Mouse (Mus musculus) spleen, adult 2 months (tissue): ENCODE results near the gene Chst8. TPM values are rescaled to one million over a fixed set of nuclear protein-coding genes. Genes with fewer than 3 reads are reported as not detected.

Experiments
- DNase-seq, 2 experiments: peaks; one replicate each; pipeline versions ENCODE4 v3.0.0 to v3.0.0-alpha.2; 2012 to 2021; ENCODE audit warnings: low spot score in 2 of 2, low read depth in 1 of 2
- H3K27ac ChIP-seq: fragments of 200-500 bp; 2 replicates; pipeline ENCODE4 v1.5.1; 2012; ENCODE audit warnings: low read length, inconsistent platforms; ENCODE audit not compliant: insufficient read depth
- H3K27me3 ChIP-seq: fragments of 200-500 bp; 2 replicates; pipeline ENCODE4 v1.6.1; 2012; ENCODE audit warnings: mild to moderate bottlenecking, moderate library complexity, low read length, inconsistent platforms; ENCODE audit not compliant: control insufficient read depth, insufficient read depth
- H3K36me3 ChIP-seq: fragments of 200-500 bp; 2 replicates; pipeline ENCODE4 v1.6.1; 2012; ENCODE audit warnings: mild to moderate bottlenecking, low read length, inconsistent platforms; ENCODE audit not compliant: control insufficient read depth, insufficient read depth
- H3K4me1 ChIP-seq: fragments of 200-500 bp; 2 replicates; pipeline ENCODE4 v1.6.1; 2011; ENCODE audit warnings: inconsistent platforms; ENCODE audit not compliant: control insufficient read depth, insufficient read depth, insufficient read length
- H3K4me3 ChIP-seq: fragments of 200-500 bp; 2 replicates; pipeline ENCODE4 v1.5.1; 2011; ENCODE audit warnings: mild to moderate bottlenecking, inconsistent platforms; ENCODE audit not compliant: insufficient read depth, insufficient read length; ENCODE audit errors: extremely low read depth
- CTCF ChIP-seq: fragments of 200-500 bp; IDR thresholded peaks from 2 replicates; pipeline ENCODE4 v1.5.1; 2011; ENCODE audit warnings: mild to moderate bottlenecking, inconsistent platforms; ENCODE audit not compliant: insufficient read depth, insufficient read length, insufficient replicate concordance; ENCODE audit errors: extremely low read depth
- POLR2A ChIP-seq: fragments of 200-500 bp; IDR thresholded peaks from 2 replicates; pipeline ENCODE4 v1.6.1; 2011; ENCODE audit warnings: low read depth, low read length, inconsistent platforms
- WGBS: fragments of 180-500 bp; shearing (Covaris S2); methylation state at CpG from one replicate; pipeline ENCODE4 v1.1.7; 2018; 5-methylcytosine and 5-hydroxymethylcytosine counted together
- polyA plus RNA-seq: library from polyadenylated mRNA; depleted of rRNA; stranded (reverse); fragments of >200 nt; gene quantifications from 2 replicates; pipeline ENCODE4 v1.2.3, GENCODE M21; 2012

Gene Chst8
- polyA plus RNA-seq, 1 experiment = 1.6 TPM

GRCm38 (mm10) chr7:34785052-34785451 is 27.5 kb downstream of the Chst8 start:
- H3K4me3 ChIP-seq = no peak overlapping the region
- no peak overlapping the region for H3K27ac ChIP-seq
- no peaks in the 10 kb centered on the region for H3K36me3 ChIP-seq
- no peak for TF ChIP-seq CTCF
- TF ChIP-seq POLR2A = no peak
- no peaks in the 10 kb centered on the region for H3K4me1 ChIP-seq
- no peak for DNase-seq
- WGBS = 50% methylated on average over 6 of the region's 6 CpGs
- no peaks in the 10 kb centered on the region for H3K27me3 ChIP-seq

GRCm38 (mm10) chr7:34784469-34784868 is 28.0 kb downstream of the Chst8 start:
- 57% methylated on average over 9 of the region's 9 CpGs for WGBS
- no peaks in the 10 kb centered on the region for H3K36me3 ChIP-seq
- TF ChIP-seq POLR2A = no peak
- TF ChIP-seq CTCF = no peak
- H3K27me3 ChIP-seq = no peaks in the 10 kb centered on the region
- no peaks in the 10 kb centered on the region for H3K4me1 ChIP-seq
- H3K4me3 ChIP-seq = no peak overlapping the region
- no peak overlapping the region for H3K27ac ChIP-seq
- DNase-seq = no peak

GRCm38 (mm10) chr7:34781988-34782387 is 30.5 kb downstream of the Chst8 start:
- H3K36me3 ChIP-seq = no peaks in the 10 kb centered on the region
- TF ChIP-seq POLR2A = no peak
- no peak for TF ChIP-seq CTCF
- DNase-seq = no peak
- no peaks in the 10 kb centered on the region for H3K27me3 ChIP-seq
- no peak overlapping the region for H3K4me3 ChIP-seq
- no peak overlapping the region for H3K27ac ChIP-seq
- no peaks in the 10 kb centered on the region for H3K4me1 ChIP-seq

GRCm38 (mm10) chr7:34781217-34781616 is 31.3 kb downstream of the Chst8 start:
- H3K27ac ChIP-seq = no peak overlapping the region
- no peaks in the 10 kb centered on the region for H3K4me1 ChIP-seq
- no peaks in the 10 kb centered on the region for H3K36me3 ChIP-seq
- TF ChIP-seq CTCF = no peak
- TF ChIP-seq POLR2A = no peak
- WGBS = 91% methylated on average over 2 of the region's 2 CpGs
- H3K4me3 ChIP-seq = no peak overlapping the region
- H3K27me3 ChIP-seq = no peaks in the 10 kb centered on the region
- no peak for DNase-seq

GRCm38 (mm10) chr7:34778426-34778825 is 34.1 kb downstream of the Chst8 start:
- H3K4me3 ChIP-seq = no peak overlapping the region
- H3K27ac ChIP-seq = no peak overlapping the region
- H3K4me1 ChIP-seq = no peaks in the 10 kb centered on the region
- no peaks in the 10 kb centered on the region for H3K36me3 ChIP-seq
- H3K27me3 ChIP-seq = no peaks in the 10 kb centered on the region
- no peak for DNase-seq
- TF ChIP-seq POLR2A (no peak), CTCF (no peak)
- 62% methylated on average over 9 of the region's 9 CpGs for WGBS

- H3K27me3 ChIP-seq = no peaks in the 10 kb centered on the region
- no peak overlapping the region for H3K27ac ChIP-seq
- no peaks in the 10 kb centered on the region for H3K36me3 ChIP-seq
- no peak for DNase-seq
- no peaks in the 10 kb centered on the region for H3K4me1 ChIP-seq
- no peak overlapping the region for H3K4me3 ChIP-seq
- TF ChIP-seq POLR2A = no peak
- TF ChIP-seq CTCF = no peak
- 89% methylated on average over 12 of the region's 12 CpGs for WGBS
These were observed 36.9 kb downstream of the Chst8 start for GRCm38 (mm10) chr7:34775659-34776058.

- no peaks in the 10 kb centered on the region for H3K4me1 ChIP-seq
- no peak for DNase-seq
- no peak for TF ChIP-seq POLR2A
- no peak for TF ChIP-seq CTCF
- no peak overlapping the region for H3K27ac ChIP-seq
- no peaks in the 10 kb centered on the region for H3K27me3 ChIP-seq
- no peaks in the 10 kb centered on the region for H3K36me3 ChIP-seq
- 80% methylated on average over 4 of the region's 4 CpGs for WGBS
- H3K4me3 ChIP-seq = no peak overlapping the region
These were observed 37.6 kb downstream of the Chst8 start for GRCm38 (mm10) chr7:34774947-34775346.

GRCm38 (mm10) chr7:34774020-34774419 is 38.5 kb downstream of the Chst8 start:
- Histone ChIP-seq H3K36me3 (no peaks in the 10 kb centered on the region), H3K27me3 (no peaks in the 10 kb centered on the region), H3K4me3 (no peak overlapping the region), H3K4me1 (no peaks in the 10 kb centered on the region), H3K27ac (no peak overlapping the region)
- DNase-seq = no peak
- WGBS = 53% methylated on average over 13 of the region's 13 CpGs
- TF ChIP-seq POLR2A = no peak
- no peak for TF ChIP-seq CTCF
